Mouse (Mus musculus) MEL (cell line): ENCODE measurements around the gene Sptssa. TPM values are rescaled to one million over a fixed set of nuclear protein-coding genes. Genes with fewer than 3 reads are reported as not detected.

ENCODE experiments used
- DNase-seq: peaks from one replicate; pipeline ENCODE4 v3.0.0; 2011; ENCODE audit warnings: low read depth, low spot score
- H3K27ac ChIP-seq: 2 replicates; pipeline ENCODE4 v1.5.1; 2012; ENCODE audit warnings: low read depth, mild to moderate bottlenecking, control low read depth, low read length, moderate library complexity; ENCODE audit not compliant: control insufficient read depth
- H3K27me3 ChIP-seq, 2 experiments: fragments of 150-350 bp in 1 of 2; sonication (generic) in 1 of 2; 2 replicates each; pipeline ENCODE4 v1.6.1; 2012; ENCODE audit warnings: low read length in 2 of 2, mild to moderate bottlenecking in 2 of 2, improper control_type of control experiment in 1 of 2, moderate library complexity in 1 of 2; ENCODE audit not compliant: insufficient read depth in 2 of 2, control insufficient read depth in 1 of 2
- H3K36me3 ChIP-seq, 2 experiments: 2 replicates each; pipeline ENCODE4 v1.6.1; 2012 to 2014; ENCODE audit warnings: low read length in 2 of 2, improper control_type of control experiment in 1 of 2, inconsistent platforms in 1 of 2, mild to moderate bottlenecking in 1 of 2; ENCODE audit not compliant: insufficient read depth in 2 of 2, control insufficient read depth in 1 of 2
- H3K4me1 ChIP-seq, 2 experiments: fragments of 150-350 bp in 1 of 2; sonication (generic) in 1 of 2; 2 replicates each; pipeline ENCODE4 v1.6.1; 2012; ENCODE audit warnings: low read length in 2 of 2, improper control_type of control experiment in 1 of 2, mild to moderate bottlenecking in 1 of 2; ENCODE audit not compliant: insufficient read depth in 2 of 2, control insufficient read depth in 1 of 2
- H3K4me3 ChIP-seq, 2 experiments: fragments of 150-350 bp in 1 of 2; sonication (generic) in 1 of 2; 2 replicates each; pipeline ENCODE4 v1.5.1; 2012; ENCODE audit warnings: low read depth in 2 of 2, low read length in 2 of 2, mild to moderate bottlenecking in 2 of 2, moderate library complexity in 2 of 2, control low read depth in 1 of 2, improper control_type of control experiment in 1 of 2; ENCODE audit not compliant: control insufficient read depth in 1 of 2, insufficient read depth in 1 of 2
- H3K79me2 ChIP-seq: 2 replicates; pipeline ENCODE4 v1.6.1; 2012; ENCODE audit warnings: mild to moderate bottlenecking, low read length, moderate library complexity; ENCODE audit not compliant: control insufficient read depth, poor library complexity, insufficient read depth
- H3K9ac ChIP-seq: 2 replicates; pipeline ENCODE4 v1.6.1; 2012; ENCODE audit warnings: low read depth, mild to moderate bottlenecking, control low read depth, low read length, moderate library complexity; ENCODE audit not compliant: control insufficient read depth, poor library complexity, severe bottlenecking
- H3K9me3 ChIP-seq: fragments of 150-350 bp; sonication (generic); replicated peaks from 2 replicates; pipeline ENCODE4 v1.6.1; 2012; ENCODE audit warnings: mild to moderate bottlenecking, low read length, improper control_type of control experiment, moderate library complexity; ENCODE audit not compliant: insufficient read depth
- BHLHE40 ChIP-seq: IDR thresholded peaks from 2 replicates; pipeline ENCODE4 v1.6.1; 2012; ENCODE audit warnings: low read depth, mild to moderate bottlenecking, inconsistent platforms, low read length, improper control_type of control experiment, borderline replicate concordance
- CHD1 ChIP-seq: IDR thresholded peaks from 2 replicates; pipeline ENCODE4 v1.6.1; 2012; ENCODE audit warnings: low read depth, mild to moderate bottlenecking, inconsistent platforms, low read length, improper control_type of control experiment
- CHD2 ChIP-seq: IDR thresholded peaks from 2 replicates; pipeline ENCODE4 v1.6.1; 2011; ENCODE audit warnings: low read length, improper control_type of control experiment
- CTCF ChIP-seq, 3 experiments: IDR thresholded peaks in 2 of 3; conservative IDR thresholded peaks in 1 of 3; 2 replicates each; pipeline ENCODE4 v1.5.1; 2011 to 2012; ENCODE audit warnings: low read length in 3 of 3, low read depth in 2 of 3, mild to moderate bottlenecking in 2 of 3, improper control_type of control experiment in 1 of 3, inconsistent platforms in 1 of 3, mixed read lengths in 1 of 3, moderate library complexity in 1 of 3; ENCODE audit not compliant: control insufficient read depth in 1 of 3, insufficient read depth in 1 of 3, poor library complexity in 1 of 3, severe bottlenecking in 1 of 3
- EP300 ChIP-seq, 2 experiments: IDR thresholded peaks; 2 replicates each; pipeline ENCODE4 v1.6.1; 2011; ENCODE audit warnings: improper control_type of control experiment in 2 of 2, low read length in 2 of 2, low read depth in 1 of 2, mild to moderate bottlenecking in 1 of 2
- ETS1 ChIP-seq: IDR thresholded peaks from 2 replicates; pipeline ENCODE4 v1.6.1; 2012; ENCODE audit warnings: low read depth, mild to moderate bottlenecking, inconsistent platforms, low read length, improper control_type of control experiment, moderate library complexity
- GABPA ChIP-seq: IDR thresholded peaks from 2 replicates; pipeline ENCODE4 v1.6.1; 2012; ENCODE audit warnings: low read depth, mild to moderate bottlenecking, inconsistent platforms, low read length, improper control_type of control experiment, moderate library complexity
- GATA1 ChIP-seq: IDR thresholded peaks from 2 replicates; pipeline ENCODE4 v1.6.1; 2011; ENCODE audit warnings: low read depth, low read length, improper control_type of control experiment
- HCFC1 ChIP-seq: IDR thresholded peaks from 2 replicates; pipeline ENCODE4 v1.6.1; 2012; ENCODE audit warnings: low read depth, mild to moderate bottlenecking, inconsistent platforms, low read length, improper control_type of control experiment, moderate library complexity
- JUND ChIP-seq: IDR thresholded peaks from 2 replicates; pipeline ENCODE4 v1.6.1; 2011; ENCODE audit warnings: low read depth, mild to moderate bottlenecking, improper control_type of control experiment, low read length
- MAFK ChIP-seq: IDR thresholded peaks from 2 replicates; pipeline ENCODE4 v1.6.1; 2011; ENCODE audit warnings: low read depth, mild to moderate bottlenecking, low read length, improper control_type of control experiment, borderline replicate concordance
- MEF2A ChIP-seq: IDR thresholded peaks from 2 replicates; pipeline ENCODE4 v1.6.1; 2014; ENCODE audit warnings: low read depth, mild to moderate bottlenecking, inconsistent platforms, low read length, improper control_type of control experiment; ENCODE audit not compliant: poor library complexity, insufficient replicate concordance, severe bottlenecking; ENCODE audit errors: extremely low read depth
- RAD21 ChIP-seq: IDR thresholded peaks from 2 replicates; pipeline ENCODE4 v1.6.1; 2011; ENCODE audit warnings: mild to moderate bottlenecking, low read depth, low read length, improper control_type of control experiment
- SMC3 ChIP-seq: IDR thresholded peaks from 2 replicates; pipeline ENCODE4 v1.6.1; 2011; ENCODE audit warnings: low read depth, low read length, improper control_type of control experiment
- TAL1 ChIP-seq: IDR thresholded peaks from 2 replicates; pipeline ENCODE4 v1.6.1; 2012; ENCODE audit warnings: mild to moderate bottlenecking, inconsistent platforms, low read length, moderate library complexity, mixed read lengths
- TCF12 ChIP-seq: IDR thresholded peaks from 2 replicates; pipeline ENCODE4 v1.6.1; 2014; ENCODE audit warnings: low read depth, mild to moderate bottlenecking, inconsistent platforms, low read length, improper control_type of control experiment, moderate library complexity
- UBTF ChIP-seq: IDR thresholded peaks from 2 replicates; pipeline ENCODE4 v1.6.1; 2012; ENCODE audit warnings: low read depth, mild to moderate bottlenecking, inconsistent platforms, low read length, improper control_type of control experiment, moderate library complexity, borderline replicate concordance; ENCODE audit not compliant: insufficient read depth
- USF1 ChIP-seq: IDR thresholded peaks from 2 replicates; pipeline ENCODE4 v1.6.1; 2014; ENCODE audit warnings: low read depth, mild to moderate bottlenecking, inconsistent platforms, low read length, improper control_type of control experiment, moderate library complexity
- USF2 ChIP-seq, 2 experiments: IDR thresholded peaks; 2 replicates each; pipeline ENCODE4 v1.6.1; 2011 to 2012; ENCODE audit warnings: improper control_type of control experiment in 2 of 2, low read length in 2 of 2, borderline replicate concordance in 1 of 2, inconsistent platforms in 1 of 2, low read depth in 1 of 2, mild to moderate bottlenecking in 1 of 2; ENCODE audit not compliant: insufficient read depth in 1 of 2
- ZC3H11A ChIP-seq: IDR thresholded peaks from 2 replicates; pipeline ENCODE4 v1.6.1; 2012; ENCODE audit warnings: low read depth, mild to moderate bottlenecking, inconsistent platforms, low read length, improper control_type of control experiment
- ZNF384 ChIP-seq: IDR thresholded peaks from 2 replicates; pipeline ENCODE4 v1.6.1; 2012; ENCODE audit warnings: low read depth, mild to moderate bottlenecking, inconsistent platforms, low read length, improper control_type of control experiment
- polyA plus RNA-seq, 2 experiments: library from polyadenylated mRNA; stranded (reverse) in 1 of 2; unstranded in 1 of 2; fragments of >175 nt in 1 of 2; fragments of >200 nt in 1 of 2; gene quantifications; 2 replicates each; pipeline versions ENCODE4 v1.2.1 to v1.2.4; 2012; ENCODE audit warnings: low replicate concordance in 2 of 2, low read depth in 1 of 2; ENCODE audit not compliant: insufficient read length in 2 of 2, insufficient read depth in 1 of 2, missing spikeins in 1 of 2
- total RNA-seq: library from RNA; depleted of rRNA; stranded (reverse); fragments of 300-350 nt; gene quantifications from 2 replicates; pipeline ENCODE4 v1.2.3, GENCODE M21; 2012

Sptssa gene
- total and polyA plus RNA-seq, 3 experiments = 58.1 to 166 TPM; not detected in 1

- Histone ChIP-seq H3K27me3 (no peaks in the 10 kb centered on the region), H3K4me1 (peaks cover 6 to 14% of the 10 kb centered on the region in 2 experiments; a peak in 3 of 4 replicates), H3K27ac (no peak overlapping the region), H3K79me2 (no peaks in the 10 kb centered on the region), H3K9me3 (no peaks in the 10 kb centered on the region), H3K36me3 (peaks cover 9 to 22% of the 10 kb centered on the region in 2 experiments), H3K9ac (no peak overlapping the region), H3K4me3 (no peak overlapping the region)
- peak; percentile 2; the same call in 1 of the 2 replicates for TF ChIP-seq RAD21
- TF ChIP-seq CHD1 = no peak
- peak; percentile 21; the same call in 1 of the 2 replicates for TF ChIP-seq SMC3
- TF ChIP-seq ZC3H11A = no peak
- no peak for TF ChIP-seq MAFK
- TF ChIP-seq CTCF (IDR thresholded peaks at IDR 0.05 in 2 of 3, conservative IDR thresholded peaks at IDR 0.05 in 1 of 3; ENCODE audit: control insufficient read depth in 1 of 3, insufficient read depth in 1 of 3, low read depth in 2 of 3, low read length in 3 of 3, poor library complexity in 1 of 3, severe bottlenecking in 1 of 3) = peak; percentile 52 to 64 (median 57)
- TF ChIP-seq CHD2 = no peak
- peak; percentile 62 for DNase-seq
These were observed 11.4 kb downstream of the Sptssa start for GRCm38 (mm10) chr12:54644947-54645346.

- H3K79me2 ChIP-seq = no peaks in the 10 kb centered on the region
- no peaks in the 10 kb centered on the region for H3K27me3 ChIP-seq
- H3K4me1 ChIP-seq = peaks cover 6 to 14% of the 10 kb centered on the region in 2 experiments; a peak in 3 of 4 replicates
- no peak overlapping the region for H3K4me3 ChIP-seq
- DNase-seq = peak; percentile 44
- no peak overlapping the region for H3K27ac ChIP-seq
- TF ChIP-seq BHLHE40 (peak; percentile 93), ETS1 (peak; percentile 41; the same call in 1 of the 2 replicates), GABPA (no peak), CHD1 (no peak), HCFC1 (no peak), USF2 (IDR thresholded peaks at IDR 0.05; ENCODE audit: borderline replicate concordance in 1 of 2, insufficient read depth in 1 of 2, low read depth in 1 of 2, low read length in 2 of 2) (no peak), UBTF (no peak), RAD21 (no peak), CHD2 (no peak), MEF2A (no peak), TCF12 (peak; percentile 43; the same call in 1 of the 2 replicates), JUND (no peak), ZNF384 (no peak), ZC3H11A (no peak), GATA1 (peak; percentile 62), SMC3 (no peak), TAL1 (peak; percentile 21; the same call in 1 of the 2 replicates), EP300 (IDR thresholded peaks at IDR 0.05; ENCODE audit: low read depth in 1 of 2, low read length in 2 of 2) (peak; percentile 43 to 47), USF1 (peak; percentile 48; the same call in 1 of the 2 replicates)
- H3K9ac ChIP-seq = no peak overlapping the region
- H3K36me3 ChIP-seq = peaks cover 9 to 14% of the 10 kb centered on the region in 2 experiments
- no peaks in the 10 kb centered on the region for H3K9me3 ChIP-seq
These were observed 13.0 kb downstream of the Sptssa start for GRCm38 (mm10) chr12:54643320-54643892.
